Mouse (Mus musculus): ENCODE measurements around the gene Nae1. TPM values are rescaled to one million over a fixed set of nuclear protein-coding genes. Genes with fewer than 3 reads are reported as not detected.

The Nae1 gene
- total and polyA plus RNA-seq, 3 experiments: 39.2 to 41.9 TPM; not detected in 1

DNA sequence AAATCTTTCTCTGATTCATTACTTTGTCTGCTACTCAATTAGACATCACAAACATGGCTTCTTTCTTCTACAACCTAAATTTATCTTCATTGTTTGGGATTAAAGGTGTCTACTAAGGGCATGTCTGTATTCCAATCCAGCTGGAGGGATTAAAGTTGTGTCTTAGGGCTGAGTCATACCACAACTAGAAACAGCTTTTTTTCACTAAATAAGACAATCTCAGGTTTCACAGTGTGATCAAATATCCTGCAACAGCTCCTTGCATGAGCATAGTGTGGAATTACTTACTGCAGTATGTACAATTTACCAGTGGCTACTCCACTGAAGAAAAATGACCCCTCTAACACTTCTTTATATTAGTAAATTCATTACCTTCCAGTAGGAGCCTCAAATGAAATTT is 26.3 kb upstream of the Nae1 start:
- Histone ChIP-seq H3K27ac (ENCODE audit: control insufficient read depth, low read depth, low read length) (no peak overlapping the region), H3K9me3 (replicated peaks; ENCODE audit: insufficient read depth, low read length) (no peaks in the 10 kb centered on the region), H3K9ac (ENCODE audit: control insufficient read depth, low read depth, low read length, poor library complexity, severe bottlenecking) (no peak overlapping the region), H3K27me3 (ENCODE audit: control insufficient read depth in 1 of 2, insufficient read depth in 2 of 2, low read length in 2 of 2) (no peaks in the 10 kb centered on the region; a peak in 1 of 4 replicates), H3K36me3 (ENCODE audit: control insufficient read depth in 1 of 2, insufficient read depth in 2 of 2, low read length in 2 of 2) (peaks cover 0 to 2% of the 10 kb centered on the region in 2 experiments; a peak in 2 of 4 replicates), H3K79me2 (ENCODE audit: control insufficient read depth, insufficient read depth, low read length, poor library complexity) (no peaks in the 10 kb centered on the region), H3K4me3 (ENCODE audit: control insufficient read depth in 1 of 2, insufficient read depth in 1 of 2, low read depth in 2 of 2, low read length in 2 of 2) (no peak overlapping the region), H3K4me1 (ENCODE audit: control insufficient read depth in 1 of 2, insufficient read depth in 2 of 2, low read length in 2 of 2) (0 out of 4 replicates have a peak, but pooled peaks cover 0 to 6% of the 10 kb centered on the region in 2 experiments)
- TF ChIP-seq MAZ (IDR thresholded peaks at IDR 0.05; ENCODE audit: low read depth, low read length): no peak
- no peak for TF ChIP-seq POLR2AphosphoS2 (IDR thresholded peaks at IDR 0.05; ENCODE audit: low read length)
- TF ChIP-seq GATA1 (IDR thresholded peaks at IDR 0.05; ENCODE audit: low read depth, low read length): no peak
- TF ChIP-seq CHD1 (IDR thresholded peaks at IDR 0.05; ENCODE audit: low read depth, low read length): no peak
- no peak for TF ChIP-seq ZNF384 (IDR thresholded peaks at IDR 0.05; ENCODE audit: low read depth, low read length)
- TF ChIP-seq MAX (IDR thresholded peaks at IDR 0.05; ENCODE audit: low read length): no peak
- TF ChIP-seq RCOR1 (IDR thresholded peaks at IDR 0.05; ENCODE audit: low read depth, low read length): no peak
- no peak for TF ChIP-seq USF1 (IDR thresholded peaks at IDR 0.05; ENCODE audit: low read depth, low read length)
- TF ChIP-seq MXI1 (IDR thresholded peaks at IDR 0.05; ENCODE audit: low read depth, low read length): no peak
- no peak for TF ChIP-seq TAL1 (IDR thresholded peaks at IDR 0.05; ENCODE audit: low read length)
- no peak for DNase-seq (ENCODE audit: low read depth, low spot score)

DNA sequence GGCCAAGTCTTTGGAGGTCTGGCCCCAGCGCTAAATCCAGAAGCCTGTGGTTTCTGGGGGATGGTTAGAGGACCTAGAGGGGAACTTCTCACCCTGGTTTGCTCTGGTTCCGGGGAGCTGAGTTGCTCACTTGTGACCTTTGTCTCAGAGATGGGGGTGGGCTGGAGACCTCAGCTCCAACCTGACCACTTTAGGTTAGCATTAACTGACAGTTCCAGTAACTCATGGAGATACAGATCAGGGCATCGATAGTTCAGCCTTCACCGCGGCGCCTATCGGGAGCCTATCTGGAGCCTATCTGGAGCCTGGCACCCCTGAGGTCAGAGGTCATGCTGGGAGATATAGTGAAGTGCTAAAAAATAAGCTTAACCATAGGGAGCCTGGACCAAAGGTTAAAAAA is 22.8 kb upstream of the Nae1 start:
- Histone ChIP-seq H3K9ac (ENCODE audit: control insufficient read depth, low read depth, low read length, poor library complexity, severe bottlenecking) (no peak overlapping the region), H3K4me1 (ENCODE audit: control insufficient read depth in 1 of 2, insufficient read depth in 2 of 2, low read length in 2 of 2) (no peaks in the 10 kb centered on the region), H3K36me3 (ENCODE audit: control insufficient read depth in 1 of 2, insufficient read depth in 2 of 2, low read length in 2 of 2) (no peaks in the 10 kb centered on the region), H3K27ac (ENCODE audit: control insufficient read depth, low read depth, low read length) (no peak overlapping the region), H3K27me3 (ENCODE audit: control insufficient read depth in 1 of 2, insufficient read depth in 2 of 2, low read length in 2 of 2) (no peaks in the 10 kb centered on the region; a peak in 3 of 4 replicates), H3K4me3 (ENCODE audit: control insufficient read depth in 1 of 2, insufficient read depth in 1 of 2, low read depth in 2 of 2, low read length in 2 of 2) (no peak overlapping the region), H3K9me3 (replicated peaks; ENCODE audit: insufficient read depth, low read length) (no peaks in the 10 kb centered on the region), H3K79me2 (ENCODE audit: control insufficient read depth, insufficient read depth, low read length, poor library complexity) (no peaks in the 10 kb centered on the region)
- no peak for DNase-seq (ENCODE audit: low read depth, low spot score)
- 0 out of 2 replicates have a peak, but pooled peaks have one; percentile 3 for TF ChIP-seq ZNF384 (IDR thresholded peaks at IDR 0.05; ENCODE audit: low read depth, low read length)
- no peak for TF ChIP-seq MXI1 (IDR thresholded peaks at IDR 0.05; ENCODE audit: low read depth, low read length)

DNA sequence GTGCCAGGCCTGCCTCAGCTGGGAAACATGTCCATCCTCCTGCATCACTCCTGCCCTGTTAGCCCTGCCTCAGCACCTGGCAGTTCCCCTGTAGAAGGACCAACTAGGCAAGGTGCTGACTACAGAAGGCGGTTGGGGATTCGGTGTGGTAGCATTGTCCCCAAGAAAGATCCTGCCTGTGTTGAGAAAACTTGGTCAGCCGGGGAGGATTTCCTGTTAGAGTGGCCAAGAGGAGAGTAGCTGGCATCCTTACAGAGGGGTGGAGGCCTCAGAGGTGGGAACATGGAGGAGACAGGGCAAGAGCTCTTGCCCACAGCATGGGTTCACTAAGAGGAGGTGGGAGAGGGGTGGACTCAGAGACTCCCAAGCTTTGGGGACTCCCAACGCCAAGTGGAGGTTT is 20.8 kb upstream of the Nae1 start:
- Histone ChIP-seq H3K9ac (ENCODE audit: control insufficient read depth, low read depth, low read length, poor library complexity, severe bottlenecking) (no peak overlapping the region), H3K79me2 (ENCODE audit: control insufficient read depth, insufficient read depth, low read length, poor library complexity) (no peaks in the 10 kb centered on the region), H3K27me3 (ENCODE audit: control insufficient read depth in 1 of 2, insufficient read depth in 2 of 2, low read length in 2 of 2) (no peaks in the 10 kb centered on the region; a peak in 3 of 4 replicates), H3K9me3 (replicated peaks; ENCODE audit: insufficient read depth, low read length) (no peaks in the 10 kb centered on the region), H3K36me3 (ENCODE audit: control insufficient read depth in 1 of 2, insufficient read depth in 2 of 2, low read length in 2 of 2) (no peaks in the 10 kb centered on the region), H3K4me1 (ENCODE audit: control insufficient read depth in 1 of 2, insufficient read depth in 2 of 2, low read length in 2 of 2) (no peaks in the 10 kb centered on the region), H3K27ac (ENCODE audit: control insufficient read depth, low read depth, low read length) (no peak overlapping the region), H3K4me3 (ENCODE audit: control insufficient read depth in 1 of 2, insufficient read depth in 1 of 2, low read depth in 2 of 2, low read length in 2 of 2) (no peak overlapping the region)
- no peak for DNase-seq (ENCODE audit: low read depth, low spot score)
- no peak for TF ChIP-seq ZNF384 (IDR thresholded peaks at IDR 0.05; ENCODE audit: low read depth, low read length)
- TF ChIP-seq MYC (IDR thresholded peaks at IDR 0.05; ENCODE audit: low read depth, low read length): no peak

All from MEL (cell line).